Mouse (Mus musculus): Measurements from ENCODE around the gene Vegfb. TPM values are rescaled to one million over a fixed set of nuclear protein-coding genes. Genes with fewer than 3 reads are reported as not detected.

Gene Vegfb
- 0.43 to 3.0 TPM (median 1.8 TPM) in 3 replicates for total RNA-seq (2017)

GRCm38 (mm10) chr19:6987061-6987903 lies at the start of gene Vegfb:
Vegfb (minus strand) TSS chr19:6987651.
- ATAC-seq (replicated peaks; ENCODE audit: insufficient number of reproducible peaks, low FRiP score, low TSS enrichment, poor library complexity, severe bottlenecking) = no peak

- no peak for ATAC-seq (replicated peaks; ENCODE audit: insufficient number of reproducible peaks, low FRiP score, low TSS enrichment, poor library complexity, severe bottlenecking)
These were observed 46.6 kb upstream of the Vegfb start for GRCm38 (mm10) chr19:7034006-7034405.

- ATAC-seq (replicated peaks; ENCODE audit: insufficient number of reproducible peaks, low FRiP score, low TSS enrichment, poor library complexity, severe bottlenecking) = no peak
These were observed 42.1 kb upstream of the Vegfb start for GRCm38 (mm10) chr19:7029531-7029930.

- ATAC-seq (replicated peaks; ENCODE audit: insufficient number of reproducible peaks, low FRiP score, low TSS enrichment, poor library complexity, severe bottlenecking) = peak; percentile 36; the same call in 1 of the 2 replicates
These were observed 32.8 kb upstream of the Vegfb start for GRCm38 (mm10) chr19:7020224-7020641.

- ATAC-seq (replicated peaks; ENCODE audit: insufficient number of reproducible peaks, low FRiP score, low TSS enrichment, poor library complexity, severe bottlenecking) = peak; percentile 78
These were observed 31.7 kb upstream of the Vegfb start, which contains the start of gene Fermt3 for GRCm38 (mm10) chr19:7019191-7019590. Fermt3 (minus strand) TSS chr19:7019469.

- peak; percentile 20; the same call in 1 of the 2 replicates for ATAC-seq (replicated peaks; ENCODE audit: insufficient number of reproducible peaks, low FRiP score, low TSS enrichment, poor library complexity, severe bottlenecking)
These were observed 31.1 kb upstream of the Vegfb start for GRCm38 (mm10) chr19:7018546-7018945.

- ATAC-seq (replicated peaks; ENCODE audit: insufficient number of reproducible peaks, low FRiP score, low TSS enrichment, poor library complexity, severe bottlenecking) = peak; percentile 40
These were observed 30.3 kb upstream of the Vegfb start for GRCm38 (mm10) chr19:7017541-7018457.

- ATAC-seq (replicated peaks; ENCODE audit: insufficient number of reproducible peaks, low FRiP score, low TSS enrichment, poor library complexity, severe bottlenecking) = no peak
These were observed 27.2 kb upstream of the Vegfb start for GRCm38 (mm10) chr19:7014481-7015135.

- no peak for ATAC-seq (replicated peaks; ENCODE audit: insufficient number of reproducible peaks, low FRiP score, low TSS enrichment, poor library complexity, severe bottlenecking)
These were observed 26.5 kb upstream of the Vegfb start for GRCm38 (mm10) chr19:7013984-7014383.

GRCm38 (mm10) chr19:7012426-7012825 lies 25.0 kb upstream of the Vegfb start:
- ATAC-seq (replicated peaks; ENCODE audit: insufficient number of reproducible peaks, low FRiP score, low TSS enrichment, poor library complexity, severe bottlenecking) = no peak

- no peak; the same call in 1 of the 2 replicates for ATAC-seq (replicated peaks; ENCODE audit: insufficient number of reproducible peaks, low FRiP score, low TSS enrichment, poor library complexity, severe bottlenecking)
These were observed 19.6 kb upstream of the Vegfb start for GRCm38 (mm10) chr19:7006892-7007593.

- ATAC-seq (replicated peaks; ENCODE audit: insufficient number of reproducible peaks, low FRiP score, low TSS enrichment, poor library complexity, severe bottlenecking) = no peak
These were observed 12.1 kb upstream of the Vegfb start for GRCm38 (mm10) chr19:6999360-7000063.

- no peak for ATAC-seq (replicated peaks; ENCODE audit: insufficient number of reproducible peaks, low FRiP score, low TSS enrichment, poor library complexity, severe bottlenecking)
These were observed 10.4 kb upstream of the Vegfb start for GRCm38 (mm10) chr19:6997721-6998290.

GRCm38 (mm10) chr19:6996006-6996405 lies 8.6 kb upstream of the Vegfb start, which contains the start of the genes Nudt22 and Trpt1:
Nudt22 (minus strand) TSS chr19:6996117.
Trpt1 (plus strand) TSS chr19:6996131.
- peak; percentile 47 for ATAC-seq (replicated peaks; ENCODE audit: insufficient number of reproducible peaks, low FRiP score, low TSS enrichment, poor library complexity, severe bottlenecking)

- no peak for ATAC-seq (replicated peaks; ENCODE audit: insufficient number of reproducible peaks, low FRiP score, low TSS enrichment, poor library complexity, severe bottlenecking)
These were observed 8.0 kb upstream of the Vegfb start for GRCm38 (mm10) chr19:6995255-6995991.

- ATAC-seq (replicated peaks; ENCODE audit: insufficient number of reproducible peaks, low FRiP score, low TSS enrichment, poor library complexity, severe bottlenecking) = no peak
These were observed 7.0 kb upstream of the Vegfb start for GRCm38 (mm10) chr19:6994489-6994888.

GRCm38 (mm10) chr19:6994002-6994401 lies 6.6 kb upstream of the Vegfb start:
- ATAC-seq (replicated peaks; ENCODE audit: insufficient number of reproducible peaks, low FRiP score, low TSS enrichment, poor library complexity, severe bottlenecking) = no peak
